35 mouse cellular contexts compared by ENCODE assay signal in genomic region chr3:59250454-59250853, GRCm38 (mm10). TPM values are rescaled to one million over a fixed set of nuclear protein-coding genes. Genes with fewer than 3 reads are reported as not detected.
"Had no signal": no experiment of that assay in that cellular context is flagged by ENCODE, and none has a peak within 500 bp of the region (broad histone marks: within the 10 kb centered on the region; RNA-seq: fewer than 3 reads in every experiment).

No protein-coding gene starts in this region.

- H3K9ac ChIP-seq: embryonic facial prominence, embryonic 12.5 days; embryonic facial prominence, embryonic 13.5 days; embryonic facial prominence, embryonic 15.5 days; forebrain, embryonic 12.5 days; forebrain, embryonic 13.5 days; forebrain, embryonic 15.5 days; forebrain, postnatal 0 days had no signal

- H3K9me3 ChIP-seq: embryonic facial prominence, embryonic 10.5 days; embryonic facial prominence, embryonic 12.5 days; embryonic facial prominence, embryonic 13.5 days; embryonic facial prominence, embryonic 15.5 days; forebrain, embryonic 10.5 days; forebrain, embryonic 12.5 days; forebrain, embryonic 13.5 days; forebrain, embryonic 15.5 days; heart, embryonic 10.5 days had no signal

- H3K4me3 ChIP-seq: embryonic facial prominence, embryonic 10.5 days; embryonic facial prominence, embryonic 12.5 days; embryonic facial prominence, embryonic 13.5 days; embryonic facial prominence, embryonic 15.5 days; erythroblast, embryonic 14.5 days; forebrain, embryonic 10.5 days; forebrain, embryonic 12.5 days; forebrain, embryonic 13.5 days; forebrain, embryonic 15.5 days; gastrocnemius, adult 2 months; heart, adult 2 months; heart, embryonic 10.5 days had no signal

- ATAC-seq: forebrain, embryonic 13.5 days; forebrain, embryonic 14.5 days; forebrain, embryonic 15.5 days; forebrain, embryonic 16.5 days; forebrain, postnatal 0 days had no signal

- H3K4me2 ChIP-seq: embryonic facial prominence, embryonic 12.5 days; embryonic facial prominence, embryonic 13.5 days; embryonic facial prominence, embryonic 15.5 days; forebrain, embryonic 12.5 days; forebrain, embryonic 13.5 days; forebrain, embryonic 15.5 days had no signal

- H3K36me3 ChIP-seq: embryonic facial prominence, embryonic 10.5 days; embryonic facial prominence, embryonic 12.5 days; embryonic facial prominence, embryonic 13.5 days; embryonic facial prominence, embryonic 15.5 days; forebrain, embryonic 10.5 days; forebrain, embryonic 12.5 days; forebrain, embryonic 15.5 days; heart, embryonic 10.5 days had no signal

- H3K27ac ChIP-seq: embryonic facial prominence, embryonic 10.5 days; embryonic facial prominence, embryonic 12.5 days; embryonic facial prominence, embryonic 13.5 days; embryonic facial prominence, embryonic 15.5 days; forebrain, embryonic 10.5 days; forebrain, embryonic 12.5 days; forebrain, embryonic 13.5 days; forebrain, embryonic 15.5 days; gastrocnemius, adult 2 months; heart, adult 2 months; heart, embryonic 10.5 days had no signal

- H3K27me3 ChIP-seq: embryonic facial prominence, embryonic 12.5 days; embryonic facial prominence, embryonic 13.5 days; embryonic facial prominence, embryonic 15.5 days; forebrain, embryonic 12.5 days; forebrain, embryonic 13.5 days; forebrain, embryonic 15.5 days had no signal

- DNase-seq: cerebellum, adult 9-11 months; cerebellum, postnatal 10 days; cerebellum, postnatal 14 days; cerebellum, postnatal 25 days; embryo, embryonic 11 days; forebrain, postnatal 0 days; gastrocnemius, adult 2 months; gastrocnemius, postnatal 10 days; gastrocnemius, postnatal 14 days; gastrocnemius, postnatal 25 days; gastrocnemius, postnatal 36 days; heart, adult 11 months; heart, adult 18-20 months; heart, adult 2 months had no signal

- H3K4me1 ChIP-seq: embryonic facial prominence, embryonic 10.5 days; embryonic facial prominence, embryonic 12.5 days; embryonic facial prominence, embryonic 13.5 days; embryonic facial prominence, embryonic 15.5 days; forebrain, embryonic 15.5 days; heart, embryonic 10.5 days had no signal

RNA-seq across cellular contexts. Expression of gene P2ry12, which starts 12.2 kb away (rescaled TPM):
- total RNA-seq: common myeloid progenitor, adult 5-6 weeks; granulocyte monocyte progenitor cell, adult 5-6 weeks had no signal
- polyA plus RNA-seq: erythroblast, embryonic 14.5 days had no signal

RNA-seq across cellular contexts. Expression of gene P2ry13, which starts 39.8 kb away (rescaled TPM):
- polyA plus RNA-seq: erythroblast, embryonic 14.5 days had no signal

RNA-seq across cellular contexts. Expression of gene Gpr87, which starts 55.5 kb away (rescaled TPM):
- total RNA-seq: forebrain, postnatal 0 days; gastrocnemius, adult 18-20 months; gastrocnemius, adult 2 months; gastrocnemius, adult 8-10 months; gastrocnemius, postnatal 10 days; gastrocnemius, postnatal 14 days; gastrocnemius, postnatal 25 days; gastrocnemius, postnatal 36 days; gastrocnemius, postnatal 4 days; granulocyte monocyte progenitor cell, adult 5-6 weeks; heart, adult 18-20 months; heart, adult 2 months; heart, adult 8-10 months had no signal
- polyA plus RNA-seq: cortical plate, adult 2 months; erythroblast, embryonic 14.5 days; forebrain, embryonic 11.5 days; forebrain, embryonic 14.5 days; forebrain, embryonic 16.5 days; forebrain, postnatal 0 days; frontal cortex, adult 2 months; heart, adult 2 months had no signal
